Mouse (Mus musculus) C2C12 (cell line): ENCODE measurements around the gene Ugt1a10. TPM values are rescaled to one million over a fixed set of nuclear protein-coding genes. Genes with fewer than 3 reads are reported as not detected.

Experiments used
- H3K27me3 ChIP-seq: one replicate; pipeline ENCODE4 v1.6.1; 2011; ENCODE audit not compliant: control insufficient read depth, insufficient read depth, insufficient read length
- H3K36me3 ChIP-seq: one replicate; pipeline ENCODE4 v1.6.1; 2011; ENCODE audit not compliant: control insufficient read depth, insufficient read depth
- H3K4me3 ChIP-seq: one replicate; pipeline ENCODE4 v1.5.1; 2011; ENCODE audit warnings: mild to moderate bottlenecking, control low read depth; ENCODE audit not compliant: poor library complexity, insufficient read depth, severe bottlenecking
- H3K79me2 ChIP-seq: one replicate; pipeline ENCODE4 v1.6.1; 2011; ENCODE audit not compliant: control insufficient read depth, insufficient read depth
- H3K79me3 ChIP-seq: one replicate; pipeline ENCODE4 v1.6.1; 2011; ENCODE audit warnings: low read depth, control low read depth
- H3ac ChIP-seq: one replicate; pipeline ENCODE3; 2011; ENCODE audit warnings: low read depth; ENCODE audit not compliant: control insufficient read depth, insufficient read length
- CEBPB ChIP-seq: IDR thresholded peaks from one replicate; pipeline ENCODE4 v1.6.1; 2011; ENCODE audit warnings: low read depth, mild to moderate bottlenecking, control low read depth, moderate library complexity
- CTCF ChIP-seq: IDR thresholded peaks from one replicate; pipeline ENCODE4 v1.5.1; 2011; ENCODE audit not compliant: control insufficient read depth, insufficient read depth, insufficient read length
- FOSL1 ChIP-seq: IDR thresholded peaks from one replicate; pipeline ENCODE4 v1.8.0; 2011; ENCODE audit warnings: mild to moderate bottlenecking, low read length; ENCODE audit not compliant: poor library complexity, insufficient read depth, severe bottlenecking
- MAX ChIP-seq: IDR thresholded peaks from one replicate; pipeline ENCODE4 v1.6.1; 2011; ENCODE audit warnings: mild to moderate bottlenecking, control low read depth
- MYOD1 ChIP-seq: IDR thresholded peaks from one replicate; pipeline ENCODE4 v1.6.1; 2011; ENCODE audit warnings: low read depth; ENCODE audit not compliant: control insufficient read depth, insufficient read length
- MYOG ChIP-seq: IDR thresholded peaks from one replicate; pipeline ENCODE4 v1.6.1; 2011; ENCODE audit not compliant: control insufficient read depth, insufficient read length; ENCODE audit errors: extremely low read depth
- USF1 ChIP-seq: IDR thresholded peaks from one replicate; pipeline ENCODE4 v1.6.1; 2011; ENCODE audit warnings: low read depth, mild to moderate bottlenecking, control low read depth, moderate library complexity
- polyA plus RNA-seq: library from polyadenylated mRNA; unstranded; fragments of >200 nt; fragmentation: generic; extraction: Trizol; gene quantifications from one replicate; pipeline ENCODE4 v1.2.1, GENCODE M21; 2012; ENCODE audit warnings: missing spikeins

Gene Ugt1a10
- polyA plus RNA-seq, 1 experiment: not detected

DNA sequence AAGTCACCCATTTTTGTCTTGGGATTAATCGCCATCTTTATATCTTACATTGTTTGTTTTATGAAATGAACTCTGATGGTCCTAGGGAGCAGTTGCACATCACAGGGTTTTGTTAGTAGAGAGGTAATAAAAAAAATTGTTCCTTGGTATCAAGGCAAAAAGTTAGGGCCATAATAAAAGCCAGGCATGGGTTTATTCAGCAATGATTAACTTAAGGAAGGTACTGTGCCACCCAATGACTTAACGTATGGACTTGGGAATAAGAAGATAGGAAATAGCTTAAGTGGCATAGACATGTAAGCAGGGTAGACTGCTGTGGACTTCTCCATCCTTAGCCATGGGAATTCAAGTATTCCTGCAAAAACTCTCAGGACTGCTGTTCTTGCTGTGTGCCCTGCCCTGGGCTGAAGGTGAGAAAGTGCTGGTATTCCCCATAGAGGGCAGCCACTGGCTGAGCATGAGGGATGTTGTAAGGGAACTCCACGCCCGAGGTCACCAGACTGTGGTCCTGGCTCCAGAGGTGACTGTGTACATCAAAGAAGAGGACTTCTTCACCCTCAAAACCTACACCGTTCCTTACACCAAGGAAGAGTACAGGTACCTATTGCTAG lies 131.2 kb downstream of the Ugt1a10 start:
- Histone ChIP-seq H3K36me3 (no peaks in the 10 kb centered on the region), H3K79me2 (no peaks in the 10 kb centered on the region), H3K79me3 (no peaks in the 10 kb centered on the region), H3K4me3 (no peak overlapping the region), H3K27me3 (peaks cover 4% of the 10 kb centered on the region), H3ac (no peak overlapping the region)
- TF ChIP-seq MYOG: no peak

DNA sequence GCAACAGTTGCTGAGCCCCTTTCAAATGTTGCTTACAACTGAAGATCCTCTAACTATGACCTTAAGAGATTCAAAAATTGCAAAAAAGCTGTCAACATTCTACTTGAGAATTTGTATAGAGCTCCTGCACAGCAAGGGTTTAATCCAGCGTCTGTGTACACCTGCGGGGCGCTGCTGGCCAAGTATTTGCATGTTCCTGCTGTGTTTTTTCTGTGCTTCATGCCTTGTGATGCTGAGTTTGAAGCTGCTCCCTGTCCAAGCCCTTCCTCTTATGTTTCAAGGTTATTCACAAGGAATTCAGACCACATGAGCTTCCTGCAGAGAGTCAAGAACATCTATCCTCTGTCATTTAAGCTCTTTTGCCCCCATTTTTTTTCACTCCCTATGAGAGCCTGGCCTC lies 136.9 kb downstream of the Ugt1a10 start:
- H3K27me3 ChIP-seq: peaks cover 4% of the 10 kb centered on the region
- H3K79me2 ChIP-seq: no peaks in the 10 kb centered on the region
- no peaks in the 10 kb centered on the region for H3K36me3 ChIP-seq
- H3K79me3 ChIP-seq: no peaks in the 10 kb centered on the region
- TF ChIP-seq CEBPB (no peak), FOSL1 (no peak), MYOD1 (no peak), USF1 (no peak), MYOG (no peak), CTCF (no peak), MAX (no peak)
- no peak overlapping the region for H3K4me3 ChIP-seq
- no peak overlapping the region for H3ac ChIP-seq

DNA sequence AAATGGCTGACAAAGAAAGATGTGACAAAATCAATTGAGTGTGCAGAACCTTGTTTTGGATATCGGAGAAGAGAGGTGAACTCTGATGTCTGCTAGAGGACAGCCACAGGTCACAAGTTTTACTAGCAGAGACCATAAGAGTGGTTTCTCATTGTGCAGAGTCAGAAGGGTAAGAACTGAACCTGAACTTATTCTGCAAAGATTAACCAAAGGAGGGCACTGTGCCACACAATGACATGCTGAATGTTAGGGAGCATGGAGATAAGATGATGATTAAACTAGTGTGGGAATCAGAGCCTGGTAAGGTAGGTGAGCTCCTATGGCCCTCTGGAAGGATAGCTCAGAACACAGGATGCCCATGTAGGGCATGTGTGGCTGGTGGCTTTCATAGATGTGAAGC lies 140.5 kb downstream of the Ugt1a10 start:
- Histone ChIP-seq H3K79me3 (no peaks in the 10 kb centered on the region), H3K4me3 (no peak overlapping the region), H3K36me3 (no peaks in the 10 kb centered on the region), H3K27me3 (peaks cover 20% of the 10 kb centered on the region), H3ac (no peak overlapping the region), H3K79me2 (no peaks in the 10 kb centered on the region)
- TF ChIP-seq MYOD1: no peak
- TF ChIP-seq MAX: no peak
- no peak for TF ChIP-seq FOSL1

- Histone ChIP-seq H3K27me3 (peaks cover 24% of the 10 kb centered on the region), H3K79me2 (no peaks in the 10 kb centered on the region), H3K4me3 (no peak overlapping the region), H3K79me3 (no peaks in the 10 kb centered on the region), H3K36me3 (no peaks in the 10 kb centered on the region), H3ac (no peak overlapping the region)
- no peak for TF ChIP-seq MAX
- TF ChIP-seq CEBPB: no peak
- TF ChIP-seq FOSL1: no peak
- TF ChIP-seq MYOD1: no peak
- TF ChIP-seq USF1: no peak
- no peak for TF ChIP-seq CTCF
- no peak for TF ChIP-seq MYOG
These were observed 142.3 kb downstream of the Ugt1a10 start for GRCm38 (mm10) chr1:88197443-88197842.

DNA sequence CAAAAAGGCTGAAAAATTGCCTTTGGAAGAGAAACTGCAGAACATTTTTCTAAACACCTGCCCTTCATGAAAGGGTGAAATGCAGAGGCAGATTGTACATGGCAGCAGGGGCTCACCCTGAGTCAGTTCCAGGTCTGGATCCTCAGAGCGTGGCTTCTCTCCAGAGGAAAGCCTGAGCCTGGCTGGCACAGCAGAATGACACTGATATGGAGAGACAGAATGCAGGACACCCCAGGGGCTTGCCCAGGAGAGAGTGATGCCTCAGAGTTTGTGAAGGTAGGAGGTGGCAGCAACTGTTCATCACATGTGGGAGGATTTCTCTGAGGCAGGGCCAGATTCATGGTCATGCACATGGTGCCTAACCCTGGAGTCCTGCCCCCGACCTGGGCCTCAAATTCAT lies 144.8 kb downstream of the Ugt1a10 start:
- H3K4me3 ChIP-seq: no peak overlapping the region
- H3K36me3 ChIP-seq: no peaks in the 10 kb centered on the region
- H3K27me3 ChIP-seq: peaks cover 24% of the 10 kb centered on the region
- H3K79me2 ChIP-seq: no peaks in the 10 kb centered on the region
- no peak overlapping the region for H3ac ChIP-seq
- H3K79me3 ChIP-seq: no peaks in the 10 kb centered on the region
- TF ChIP-seq MYOD1: no peak
- TF ChIP-seq MAX: no peak
- no peak for TF ChIP-seq USF1
- no peak for TF ChIP-seq CTCF
- no peak for TF ChIP-seq FOSL1

- no peaks in the 10 kb centered on the region for H3K79me2 ChIP-seq
These were observed 145.3 kb downstream of the Ugt1a10 start, which contains the start of gene Ugt1a2 for GRCm38 (mm10) chr1:88200456-88200855. Gene Ugt1a2 (plus strand): TSS chr1:88200601.

More at GRCm38 (mm10) chr1:88200456-88200855, 145.3 kb downstream of the Ugt1a10 start, which contains the start of gene Ugt1a2:
- Histone ChIP-seq H3ac (no peak within 1 kb of the TSS), H3K36me3 (no peaks in the 10 kb centered on the region), H3K4me3 (no peak within 1 kb of the TSS), H3K79me3 (no peaks in the 10 kb centered on the region), H3K27me3 (peaks cover 24% of the 10 kb centered on the region)
- TF ChIP-seq MYOG (no peak), CEBPB (no peak), CTCF (no peak), USF1 (no peak), MYOD1 (no peak), FOSL1 (no peak), MAX (no peak)
